Mouse (Mus musculus) retina, embryonic 14.5 days (tissue): ENCODE data around the gene Eif3c.

Source experiments
- DNase-seq: peaks from one replicate; pipeline ENCODE4 v3.0.0-alpha.2; 2015; ENCODE audit warnings: low spot score

The Eif3c gene

DNA sequence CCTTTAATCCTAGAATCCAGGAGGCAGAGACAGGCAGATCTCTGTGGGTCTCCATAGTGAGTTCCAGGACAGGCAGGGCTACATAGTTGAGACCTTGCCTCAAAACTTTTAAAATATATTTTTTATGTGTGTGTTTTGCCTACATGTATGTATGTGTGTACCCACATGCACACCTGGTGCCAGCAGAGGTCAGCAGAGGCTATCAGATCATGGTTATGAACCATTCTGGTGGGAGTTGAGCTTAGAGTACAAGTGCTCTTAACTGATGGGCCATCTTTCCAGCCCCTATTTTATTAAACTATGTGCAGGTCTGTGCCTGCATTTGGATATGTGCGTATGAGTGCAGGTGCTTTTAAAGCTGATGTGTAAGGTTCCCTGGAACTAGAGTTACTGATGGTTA is 11.4 kb downstream of the Eif3c start:
- DNase-seq = no peak

- DNase-seq = no peak
Measured at GRCm38 (mm10) chr7:126545631-126546030, 20.6 kb downstream of the Eif3c start.

GRCm38 (mm10) chr7:126541661-126542060 is 24.6 kb downstream of the Eif3c start:
- DNase-seq = no peak

DNA sequence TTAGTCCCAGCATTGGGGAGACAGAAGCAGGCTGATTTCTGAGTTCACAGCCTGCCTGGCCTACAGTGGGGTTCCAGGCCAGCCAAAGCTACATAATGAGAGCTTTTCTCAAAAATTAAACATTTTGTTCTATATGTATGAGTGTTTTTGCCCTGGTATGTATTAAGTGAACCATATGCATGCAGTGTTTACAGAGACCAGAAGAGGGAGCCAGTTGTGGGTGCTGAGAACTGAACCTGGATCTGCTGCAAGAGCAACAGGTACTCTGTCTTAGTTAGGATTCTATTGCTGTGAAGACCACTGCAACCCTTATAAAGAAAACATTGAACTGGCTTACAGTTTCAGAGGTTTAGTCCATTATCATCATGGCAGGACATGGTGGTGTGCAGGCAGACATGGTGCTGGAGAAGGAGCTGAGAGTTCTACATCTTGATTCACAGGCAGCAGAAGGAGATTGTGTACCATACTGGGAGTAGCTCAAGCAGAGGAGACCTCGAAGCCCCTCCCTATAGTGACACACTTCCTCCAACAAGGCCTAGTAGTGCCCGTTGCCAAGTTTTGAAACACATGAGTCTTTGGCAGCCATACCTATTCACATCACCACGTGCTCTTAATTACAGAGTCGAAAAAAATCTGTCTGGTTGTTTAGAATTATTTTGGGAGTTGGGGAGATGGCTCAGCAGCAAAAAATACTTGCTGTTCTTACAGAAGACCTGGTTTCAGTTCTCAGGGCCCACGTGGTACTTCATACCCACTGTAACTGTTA is 28.2 kb downstream of the Eif3c start:
- peak; percentile 73 for DNase-seq

DNA sequence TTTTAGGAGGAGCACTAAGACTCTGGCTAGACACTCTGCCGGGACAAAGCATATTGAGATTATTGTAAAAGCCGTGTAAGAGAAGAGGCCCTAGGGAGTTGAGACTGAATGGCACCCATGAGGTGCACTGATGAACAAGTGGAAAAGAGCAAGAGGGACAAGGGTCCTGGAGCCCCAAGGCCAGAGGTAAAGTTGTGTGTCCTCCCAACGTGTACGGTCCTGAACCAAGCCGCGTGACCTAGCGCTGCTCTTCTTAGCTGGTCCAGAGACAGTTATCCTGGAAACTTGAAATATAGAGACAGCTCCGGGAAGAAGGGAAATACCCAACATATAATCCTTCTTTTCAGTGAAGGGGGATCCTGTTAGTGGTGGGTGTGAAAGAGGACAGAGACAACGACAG is 29.7 kb downstream of the Eif3c start:
- no peak for DNase-seq

DNA sequence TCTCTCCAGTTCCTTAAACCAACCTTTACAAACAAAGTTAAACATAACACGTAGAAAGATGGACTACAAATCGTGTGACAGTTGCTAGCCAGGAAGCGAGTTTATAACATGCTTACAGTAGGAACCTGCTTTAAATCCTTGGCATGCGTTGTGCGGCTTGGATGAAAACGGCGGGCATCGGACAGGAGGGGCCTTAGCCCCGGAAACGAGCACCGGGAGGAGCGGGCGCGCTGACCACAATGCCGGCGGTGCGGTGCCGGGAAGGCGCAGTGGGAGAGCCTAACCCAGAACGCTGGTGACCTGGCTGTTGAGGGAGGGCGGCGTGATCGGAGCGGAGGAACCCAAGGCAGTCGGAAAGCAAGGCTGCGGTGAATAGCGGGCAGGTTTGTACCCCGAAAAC is 30.4 kb downstream of the Eif3c start:
- peak; percentile 42 for DNase-seq

GRCm38 (mm10) chr7:126533434-126533833 is 32.8 kb downstream of the Eif3c start:
- no peak for DNase-seq

DNA sequence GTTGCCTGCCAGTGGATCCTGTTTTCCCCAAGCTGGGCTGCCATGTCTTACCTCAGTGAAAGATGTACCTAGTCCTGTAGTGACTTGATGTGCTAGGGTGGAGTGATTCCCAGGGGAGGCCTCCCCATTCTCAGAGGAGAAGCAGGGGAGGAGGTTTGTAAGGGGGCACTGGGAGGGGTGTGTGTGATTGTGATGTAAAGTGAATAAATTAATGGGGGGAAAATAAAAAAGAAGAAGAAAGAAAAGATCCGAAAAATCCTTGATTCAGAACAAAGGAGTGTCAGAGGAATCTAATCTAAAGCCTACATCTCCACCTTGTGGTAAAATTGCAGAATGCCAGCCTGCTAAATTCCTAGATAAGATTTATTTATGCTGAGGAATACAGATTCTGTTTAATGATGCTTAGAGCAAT is 38.0 kb downstream of the Eif3c start:
- peak; percentile 89 for DNase-seq

DNA sequence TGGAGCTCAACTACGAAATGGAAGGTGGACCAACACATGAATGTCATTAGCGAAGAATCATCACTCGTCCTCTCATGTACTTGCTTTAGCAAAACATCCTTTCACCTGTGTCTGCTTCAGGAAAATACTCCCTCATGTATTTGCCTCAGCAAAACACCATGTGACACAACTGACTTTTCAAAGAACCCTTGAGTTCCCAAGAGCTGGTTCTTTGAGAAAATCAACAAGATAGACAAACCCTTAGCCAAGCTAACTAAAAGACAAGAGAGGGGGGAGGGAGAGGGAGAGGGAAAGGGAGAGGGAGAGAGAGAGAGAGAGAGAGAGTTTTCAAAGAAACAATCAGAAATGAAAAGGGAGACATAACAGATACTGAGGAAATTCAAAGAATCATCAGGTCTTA is 42.9 kb downstream of the Eif3c start:
- no peak for DNase-seq

DNA sequence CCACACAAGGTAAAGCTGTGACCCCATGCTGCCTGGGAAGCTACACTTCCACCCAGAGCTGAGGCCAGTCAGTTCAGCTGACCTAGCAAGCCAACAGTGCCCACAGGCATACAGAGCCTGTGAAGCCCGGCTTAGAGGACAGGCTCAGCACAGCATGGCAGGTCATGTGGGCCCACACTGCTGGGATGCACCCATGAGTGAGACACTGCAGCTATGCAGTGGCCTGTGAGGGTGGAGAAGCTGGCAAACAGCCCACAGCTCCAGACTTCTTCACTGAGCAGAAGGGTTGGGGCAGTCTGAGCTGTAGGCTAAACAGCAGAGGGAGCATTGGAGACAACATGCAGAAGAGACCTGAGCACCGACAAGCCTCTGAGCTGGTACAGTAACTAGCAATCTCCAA is 46.7 kb downstream of the Eif3c start:
- no peak for DNase-seq

DNA sequence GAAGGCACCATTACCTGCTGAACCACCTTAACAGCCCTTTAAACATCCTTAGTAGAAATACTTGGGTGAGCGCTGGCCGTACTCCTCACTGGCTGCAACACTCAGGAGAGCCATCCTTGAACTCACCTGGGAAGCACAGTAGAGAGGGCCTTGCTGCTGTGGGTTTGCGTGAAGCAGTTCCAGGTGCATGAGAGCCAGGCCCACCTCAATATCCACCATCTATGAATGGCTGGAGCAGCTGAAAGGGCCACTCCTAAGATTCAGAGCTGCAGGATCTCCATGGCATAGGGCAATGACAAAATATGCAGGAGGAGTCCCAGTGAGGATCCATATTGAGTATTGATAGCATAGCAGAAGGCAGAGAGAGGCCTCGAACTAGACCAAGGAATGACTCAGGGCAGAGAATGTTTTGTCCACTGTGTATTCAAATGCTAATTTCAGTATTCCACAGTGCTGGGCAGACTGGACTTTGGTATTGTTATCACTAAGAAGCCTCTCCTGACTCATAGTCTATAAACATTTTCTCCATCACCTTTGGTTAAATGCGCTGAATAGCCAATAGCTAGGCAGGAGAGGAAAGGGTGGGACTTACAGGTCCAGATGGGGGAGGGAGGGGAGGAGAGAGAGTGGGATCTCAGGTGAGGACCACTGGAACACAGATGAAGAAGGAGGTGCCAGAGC is 47.8 kb downstream of the Eif3c start:
- no peak for DNase-seq

DNA sequence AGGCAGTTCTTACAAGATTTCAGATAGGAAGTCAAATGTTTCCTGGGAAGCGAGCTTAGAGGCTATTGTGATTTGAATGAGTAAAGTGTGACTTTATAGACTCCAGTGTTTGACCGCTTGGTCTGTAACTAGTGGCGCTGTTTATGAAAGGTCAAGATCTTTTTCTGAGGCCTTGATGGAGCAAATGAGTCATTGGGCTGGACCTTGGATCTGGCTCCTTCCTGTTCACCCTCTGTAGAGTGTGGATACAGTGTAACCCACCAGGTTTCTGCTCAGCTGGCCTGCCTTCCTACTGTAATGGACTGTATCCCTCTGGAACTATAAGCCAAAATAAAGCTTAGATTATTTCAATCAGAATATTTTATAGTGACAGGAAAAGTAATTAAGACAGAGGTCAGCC is 54.9 kb downstream of the Eif3c start:
- DNase-seq = no peak

DNA sequence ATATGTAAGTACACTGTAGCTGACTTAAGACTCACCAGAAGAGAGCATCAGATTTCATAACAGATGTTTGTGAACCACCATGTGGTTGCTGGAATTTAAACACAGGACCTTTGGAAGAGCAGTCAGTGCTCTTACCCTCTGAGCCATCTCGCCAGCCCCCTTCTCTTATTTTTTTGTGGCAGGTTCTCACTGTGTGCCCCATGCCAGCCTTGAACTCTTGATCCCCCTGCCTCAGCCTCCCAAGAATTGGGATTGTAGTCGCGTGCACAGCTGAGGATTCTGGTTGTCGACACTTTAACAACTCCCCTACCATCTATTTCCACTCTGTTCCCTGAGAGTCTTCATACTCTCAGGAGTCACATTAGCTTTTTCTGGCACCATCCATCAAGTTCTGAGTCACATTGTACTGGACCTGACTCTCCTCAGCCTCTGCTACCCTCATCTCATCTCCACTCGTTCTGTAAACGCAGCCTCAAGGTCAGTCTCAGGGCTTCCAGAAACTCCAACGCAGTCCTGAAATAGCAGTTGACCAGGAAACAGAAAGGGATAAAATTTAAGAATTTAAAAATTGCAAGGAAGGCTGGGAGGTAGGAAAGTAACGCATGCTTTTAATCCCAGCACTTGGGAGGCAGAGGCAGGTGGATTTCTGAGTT is 59.0 kb downstream of the Eif3c start:
- DNase-seq = no peak

- no peak for DNase-seq
Measured at GRCm38 (mm10) chr7:126504913-126505312, 61.3 kb downstream of the Eif3c start.

- DNase-seq = peak; percentile 99
Measured at GRCm38 (mm10) chr7:126503273-126503878, 62.8 kb downstream of the Eif3c start, which contains the start of gene Atxn2l. Gene Atxn2l, minus strand, starts transcription at chr7:126503437.

DNA sequence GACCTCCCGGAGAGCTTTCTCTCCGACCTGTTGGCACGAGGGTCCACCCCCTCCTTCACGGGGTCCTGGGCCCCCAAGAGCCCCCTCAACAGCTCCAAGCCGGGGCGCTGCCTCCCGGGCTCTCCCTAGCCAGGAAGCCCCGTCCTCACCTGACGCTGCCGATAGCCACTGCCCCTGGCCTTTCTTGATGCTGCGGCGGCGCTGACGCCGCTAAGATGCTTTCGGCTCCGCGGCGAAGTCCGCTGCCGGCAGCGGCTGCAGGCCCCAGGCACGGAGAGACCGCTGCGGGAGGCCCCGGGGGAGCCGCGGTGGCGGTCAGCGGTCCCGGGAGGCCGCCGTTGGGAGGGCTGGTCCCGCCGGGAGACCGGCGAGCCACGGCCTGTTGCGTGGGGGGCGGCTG is 63.5 kb downstream of the Eif3c start:
- no peak for DNase-seq

GRCm38 (mm10) chr7:126502023-126502741 is 64.0 kb downstream of the Eif3c start:
- DNase-seq = peak; percentile 97

DNA sequence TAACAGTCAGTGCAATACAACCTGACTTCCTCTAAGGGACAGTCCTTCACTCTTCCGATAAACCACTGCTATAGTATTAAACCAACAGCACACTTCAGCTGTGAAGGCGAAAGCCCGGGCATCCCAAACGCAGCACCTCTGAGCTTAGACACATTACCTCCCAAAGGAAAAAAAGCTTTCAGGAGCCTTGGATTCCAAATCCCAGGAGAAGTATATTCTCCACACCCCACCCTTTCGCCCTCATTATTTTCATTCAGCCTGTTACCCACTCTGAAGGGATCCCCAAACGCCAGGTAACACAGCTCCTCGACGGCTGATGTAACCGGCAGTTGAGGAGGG is 64.6 kb downstream of the Eif3c start:
- DNase-seq = no peak

GRCm38 (mm10) chr7:126499416-126499815 is 66.8 kb downstream of the Eif3c start:
- no peak for DNase-seq

DNA sequence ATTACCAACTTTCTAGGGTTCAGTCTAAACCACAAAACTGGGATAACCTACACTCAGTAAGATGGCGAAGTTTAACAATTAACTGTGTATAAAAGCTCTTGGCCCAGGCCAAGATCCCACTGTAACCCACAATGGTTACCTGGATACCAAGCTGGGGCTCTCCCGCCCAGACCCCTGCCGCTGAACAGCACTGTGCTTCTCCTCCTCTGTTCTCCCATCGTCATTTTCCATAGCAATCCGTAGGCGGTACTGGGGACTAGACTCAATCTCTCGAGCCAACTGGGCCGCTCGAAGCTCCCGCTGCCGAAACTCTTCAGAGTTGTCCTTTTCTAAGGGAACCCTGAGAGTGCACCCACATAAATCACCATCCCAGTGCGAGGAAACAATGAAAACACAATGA is 68.2 kb downstream of the Eif3c start:
- no peak for DNase-seq

GRCm38 (mm10) chr7:126496475-126496874 is 69.7 kb downstream of the Eif3c start:
- DNase-seq = no peak
